Mouse (Mus musculus) liver, embryonic 16.5 days (tissue): Measurements from ENCODE around the gene Cd300ld3. TPM values are rescaled to one million over a fixed set of nuclear protein-coding genes. Genes with fewer than 3 reads are reported as not detected.

Source experiments
- ATAC-seq: fragments of 200-750 bp; cut with Nextera tagmentation; 2 replicates; pipeline ENCODE4 v1.8.0; 2017; ENCODE audit warnings: low read depth, mild to moderate bottlenecking, moderate number of reproducible peaks, moderate library complexity
- H3K27ac ChIP-seq: fragments of 300-500 bp; sonication (generic); 2 replicates; pipeline ENCODE4 v1.5.1; 2014; ENCODE audit warnings: mild to moderate bottlenecking, low read length
- H3K27me3 ChIP-seq: fragments of 300-500 bp; sonication (generic); 2 replicates; pipeline ENCODE4 v1.6.1; 2014; ENCODE audit warnings: low read depth, low read length, mixed read lengths; ENCODE audit not compliant: control insufficient read depth, insufficient read depth
- H3K36me3 ChIP-seq: fragments of 300-500 bp; sonication (generic); 2 replicates; pipeline ENCODE4 v1.6.1; 2014; ENCODE audit warnings: mild to moderate bottlenecking; ENCODE audit not compliant: control insufficient read depth, insufficient read depth
- H3K4me1 ChIP-seq: fragments of 300-500 bp; sonication (generic); 2 replicates; pipeline ENCODE4 v1.6.1; 2014; ENCODE audit warnings: low read depth, low read length, mixed read lengths; ENCODE audit not compliant: control insufficient read depth
- H3K4me2 ChIP-seq: fragments of 300-500 bp; sonication (generic); 2 replicates; pipeline ENCODE4 v1.6.1; 2014; ENCODE audit warnings: low read depth, low read length, mixed read lengths
- H3K4me3 ChIP-seq: fragments of 300-500 bp; sonication (generic); 2 replicates; pipeline ENCODE4 v1.5.1; 2014; ENCODE audit warnings: low read depth, mild to moderate bottlenecking, low read length
- H3K9ac ChIP-seq: fragments of 300-500 bp; sonication (generic); 2 replicates; pipeline ENCODE4 v1.6.1; 2014; ENCODE audit warnings: low read depth, low read length
- H3K9me3 ChIP-seq: fragments of 300-500 bp; sonication (generic); replicated peaks from 2 replicates; pipeline ENCODE4 v1.6.1; 2016; ENCODE audit warnings: low read length; ENCODE audit not compliant: control insufficient read depth
- WGBS: fragments of 180-500 bp; shearing (Covaris S2); extraction: QIAGEN DNeasy Blood & Tissue Kit; methylation state at CpG from one replicate; pipeline ENCODE4 v1.1.7; 2014; ENCODE audit not compliant: insufficient replicate concordance; 5-methylcytosine and 5-hydroxymethylcytosine counted together
- polyA plus RNA-seq: library from polyadenylated mRNA; unstranded; fragments of >200 nt; fragmentation: Nextera tagmentation; extraction: Ambion mirVana; gene quantifications from 2 replicates; pipeline ENCODE4 v1.2.1, GENCODE M21; 2015

Cd300ld3 gene
- polyA plus RNA-seq = not detected in 2 replicates

DNA sequence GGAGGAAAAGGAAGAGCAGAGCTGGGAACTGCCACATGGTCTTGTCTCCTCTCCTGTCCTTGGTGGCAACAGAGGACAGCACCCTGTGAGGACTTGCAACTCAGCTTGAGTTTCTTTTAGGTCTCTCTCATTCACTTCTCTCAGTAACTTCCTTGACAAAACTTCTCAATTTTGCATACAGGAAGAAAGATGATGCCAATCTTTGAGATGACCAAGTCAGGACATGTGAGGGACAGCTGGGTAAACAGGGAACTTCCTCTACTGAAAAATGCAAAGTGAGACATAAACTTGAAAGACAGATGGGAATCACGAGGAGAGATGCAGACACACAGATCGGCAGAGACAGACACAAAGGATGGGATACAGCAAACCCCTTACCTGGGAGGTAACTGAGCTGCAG is at the start of gene Cd300ld3:
Gene Cd300ld3, minus strand, starts transcription at position 151 of the 400 bp plus-strand sequence.
- Histone ChIP-seq H3K9me3 (no peaks in the 10 kb centered on the region), H3K9ac (no peak within 1 kb of the TSS), H3K36me3 (no peaks in the 10 kb centered on the region), H3K27ac (no peak within 1 kb of the TSS), H3K27me3 (no peaks in the 10 kb centered on the region), H3K4me3 (no peak within 1 kb of the TSS), H3K4me1 (no peaks in the 10 kb centered on the region), H3K4me2 (no peak within 1 kb of the TSS)
- 35% methylated on average over 2 of the region's 2 CpGs for WGBS
- ATAC-seq = no peak

DNA sequence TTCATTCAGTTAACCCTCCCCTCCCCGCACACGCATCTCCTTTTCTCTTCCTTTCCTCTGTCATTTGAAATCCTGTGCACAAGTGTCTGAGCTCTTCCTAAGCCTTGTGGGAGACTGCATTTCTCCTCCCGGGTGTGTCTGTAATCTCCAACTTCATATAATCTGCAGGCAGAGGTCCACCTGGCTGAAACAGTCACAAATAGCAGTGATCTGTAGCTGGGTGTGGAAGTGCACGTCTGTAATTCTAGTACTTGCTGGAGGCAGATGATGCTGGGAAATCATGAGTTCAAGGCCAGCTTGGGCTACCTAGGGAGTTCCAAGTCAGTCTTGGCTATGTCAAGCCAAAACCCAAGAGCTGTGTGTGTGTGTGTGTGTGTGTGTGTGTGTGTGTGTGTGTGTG is 43.9 kb upstream of the Cd300ld3 start:
- Histone ChIP-seq H3K27me3 (peaks cover 15% of the 10 kb centered on the region), H3K36me3 (no peaks in the 10 kb centered on the region), H3K4me1 (no peaks in the 10 kb centered on the region), H3K9me3 (peaks cover 2% of the 10 kb centered on the region; the same call in 1 of the 2 replicates), H3K9ac (no peak overlapping the region), H3K4me3 (no peak overlapping the region), H3K4me2 (no peak overlapping the region), H3K27ac (no peak overlapping the region)
- no peak for ATAC-seq
- 11% methylated on average over 4 of the region's 4 CpGs for WGBS

- WGBS = 3% methylated on average over 36 of the region's 36 CpGs
- H3K4me3 ChIP-seq = no peak within 1 kb of the TSS
- H3K4me2 ChIP-seq = no peak within 1 kb of the TSS
- no peak for ATAC-seq
- no peak within 1 kb of the TSS for H3K9ac ChIP-seq
- no peaks in the 10 kb centered on the region for H3K4me1 ChIP-seq
- peaks cover 15% of the 10 kb centered on the region for H3K27me3 ChIP-seq
- H3K27ac ChIP-seq = no peak within 1 kb of the TSS
- H3K9me3 ChIP-seq = peaks cover 2% of the 10 kb centered on the region; the same call in 1 of the 2 replicates
- no peaks in the 10 kb centered on the region for H3K36me3 ChIP-seq
Observed at GRCm38 (mm10) chr11:115091362-115091901, 43.2 kb upstream of the Cd300ld3 start, which contains the start of gene Rab37. Gene Rab37 (plus strand): TSS chr11:115091431.

- peaks cover 15% of the 10 kb centered on the region for H3K27me3 ChIP-seq
- H3K9me3 ChIP-seq = peaks cover 2% of the 10 kb centered on the region; the same call in 1 of the 2 replicates
- H3K9ac ChIP-seq = no peak overlapping the region
- ATAC-seq = no peak
- H3K36me3 ChIP-seq = no peaks in the 10 kb centered on the region
- H3K4me2 ChIP-seq = no peak overlapping the region
- WGBS = 63% methylated on average over 6 of the region's 6 CpGs
- no peak overlapping the region for H3K4me3 ChIP-seq
- no peak overlapping the region for H3K27ac ChIP-seq
- H3K4me1 ChIP-seq = no peaks in the 10 kb centered on the region
Observed at GRCm38 (mm10) chr11:115089853-115090252, 41.6 kb upstream of the Cd300ld3 start.

DNA sequence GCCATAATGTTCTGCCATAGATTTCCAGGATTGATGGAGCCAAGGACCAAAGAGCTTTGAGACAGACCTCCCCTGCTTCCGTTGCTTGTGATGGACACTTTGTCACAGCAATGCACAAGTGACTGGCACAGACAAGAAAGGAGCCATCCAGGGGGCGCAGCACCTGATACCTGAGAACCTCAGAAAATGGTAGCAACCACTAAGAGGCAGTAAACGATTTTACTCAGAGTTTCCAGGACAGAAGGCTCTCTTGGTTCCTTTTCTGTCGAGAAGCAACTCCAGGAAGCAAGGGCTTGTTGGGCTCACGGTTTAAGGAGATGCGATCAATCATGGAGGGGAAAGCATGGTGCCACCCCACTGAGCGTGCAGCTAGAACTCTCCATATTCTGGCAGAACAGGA is 38.0 kb upstream of the Cd300ld3 start:
- no peaks in the 10 kb centered on the region for H3K9me3 ChIP-seq
- H3K4me2 ChIP-seq = no peak overlapping the region
- H3K9ac ChIP-seq = no peak overlapping the region
- H3K4me1 ChIP-seq = no peaks in the 10 kb centered on the region
- no peaks in the 10 kb centered on the region for H3K36me3 ChIP-seq
- WGBS = 38% methylated on average over 7 of the region's 7 CpGs
- peaks cover 5% of the 10 kb centered on the region for H3K27me3 ChIP-seq
- H3K27ac ChIP-seq = no peak overlapping the region
- no peak overlapping the region for H3K4me3 ChIP-seq
- no peak for ATAC-seq

DNA sequence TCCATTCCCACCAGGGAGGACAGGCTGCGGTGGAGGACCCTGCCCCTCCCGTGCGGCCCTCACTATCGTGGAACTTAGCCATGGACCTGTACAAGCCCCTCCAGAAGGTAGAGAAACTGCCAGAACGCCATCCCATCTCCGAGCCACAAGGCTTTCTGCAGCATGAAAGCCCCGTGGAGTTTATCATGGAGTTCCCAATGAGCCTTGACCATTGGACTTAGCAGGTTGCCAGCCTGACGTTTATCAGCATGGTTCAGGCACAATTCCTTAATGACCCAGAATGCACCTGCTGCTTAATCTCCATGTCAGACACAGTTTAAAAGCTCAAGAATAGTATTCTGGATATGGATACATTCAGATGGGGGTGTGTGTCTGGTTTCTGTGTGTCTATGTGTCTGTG is 36.9 kb upstream of the Cd300ld3 start:
- Histone ChIP-seq H3K4me2 (no peak overlapping the region), H3K9me3 (no peaks in the 10 kb centered on the region), H3K9ac (no peak overlapping the region), H3K4me1 (no peaks in the 10 kb centered on the region), H3K36me3 (no peaks in the 10 kb centered on the region), H3K4me3 (no peak overlapping the region), H3K27ac (no peak overlapping the region), H3K27me3 (no peaks in the 10 kb centered on the region; the same call in 1 of the 2 replicates)
- no peak for ATAC-seq
- WGBS = 57% methylated on average over 8 of the region's 8 CpGs

DNA sequence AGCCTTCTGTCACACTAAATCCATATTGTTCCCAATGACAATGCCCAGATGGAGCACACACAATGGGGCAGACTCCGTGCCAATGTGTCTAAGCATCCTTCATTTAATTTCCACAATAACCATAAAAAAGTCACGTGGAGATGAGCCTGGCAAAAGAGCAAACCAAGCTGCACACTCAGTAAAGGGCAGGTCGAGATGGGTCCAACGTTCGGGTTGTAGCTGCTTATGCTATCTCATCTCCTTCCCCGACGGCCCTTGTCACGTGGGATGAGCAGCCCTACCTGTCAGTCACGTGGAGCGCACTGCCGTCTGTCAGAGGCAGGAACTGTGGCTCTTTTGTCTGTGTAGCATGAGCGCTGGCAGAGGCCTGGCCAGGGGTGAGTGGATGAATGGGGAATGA is 36.4 kb upstream of the Cd300ld3 start:
- Histone ChIP-seq H3K4me1 (no peaks in the 10 kb centered on the region), H3K9me3 (no peaks in the 10 kb centered on the region), H3K27me3 (no peaks in the 10 kb centered on the region; the same call in 1 of the 2 replicates), H3K36me3 (no peaks in the 10 kb centered on the region), H3K4me2 (no peak overlapping the region), H3K27ac (no peak overlapping the region), H3K4me3 (no peak overlapping the region), H3K9ac (no peak overlapping the region)
- WGBS = 33% methylated on average over 12 of the region's 12 CpGs
- no peak for ATAC-seq

DNA sequence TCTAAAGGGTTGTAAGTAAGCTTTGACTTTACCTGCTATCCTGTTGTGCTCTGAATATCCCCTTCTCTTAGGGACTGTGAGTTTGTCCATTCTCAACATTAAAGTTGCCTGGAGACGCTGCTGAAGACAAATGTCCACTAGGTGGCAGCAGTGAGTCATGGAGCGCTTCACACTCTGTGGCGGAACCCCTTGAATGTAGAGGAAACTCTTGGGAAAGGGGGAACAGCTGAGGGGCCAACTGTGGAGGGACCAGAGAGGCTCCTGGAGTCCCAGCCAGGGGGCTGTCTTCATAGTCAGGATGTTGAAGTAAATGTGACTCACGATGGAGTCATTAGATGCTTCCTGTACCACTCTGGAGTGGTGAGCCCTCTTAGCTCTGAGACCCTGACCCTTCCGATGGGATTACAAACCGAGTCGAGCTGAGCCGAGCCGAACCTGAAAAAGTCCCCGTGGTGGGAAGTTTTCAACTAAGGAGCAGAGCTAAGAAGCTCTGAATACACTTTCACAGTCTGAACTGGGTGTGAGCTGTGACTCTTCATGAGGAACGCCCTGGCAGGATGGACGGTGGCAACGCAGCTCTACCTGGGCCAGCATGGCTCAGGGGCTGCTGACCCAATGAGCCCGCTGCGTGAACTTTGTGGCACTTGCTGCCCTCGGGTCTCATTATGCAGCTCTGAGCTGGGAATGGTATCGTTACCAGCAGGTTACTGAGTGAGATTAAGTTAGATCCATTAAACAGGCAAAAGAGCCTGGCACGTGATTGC is 35.3 kb upstream of the Cd300ld3 start:
- no peak overlapping the region for H3K4me3 ChIP-seq
- no peak overlapping the region for H3K4me2 ChIP-seq
- no peaks in the 10 kb centered on the region for H3K4me1 ChIP-seq
- WGBS = 28% methylated on average over 18 of the region's 18 CpGs
- H3K27me3 ChIP-seq = no peaks in the 10 kb centered on the region; the same call in 1 of the 2 replicates
- no peak overlapping the region for H3K9ac ChIP-seq
- no peak overlapping the region for H3K27ac ChIP-seq
- ATAC-seq = no peak
- no peaks in the 10 kb centered on the region for H3K9me3 ChIP-seq
- no peaks in the 10 kb centered on the region for H3K36me3 ChIP-seq

- no peaks in the 10 kb centered on the region for H3K36me3 ChIP-seq
- ATAC-seq = no peak
- H3K9me3 ChIP-seq = no peaks in the 10 kb centered on the region
- no peak overlapping the region for H3K4me3 ChIP-seq
- no peak overlapping the region for H3K4me2 ChIP-seq
- WGBS = 56% methylated on average over 6 of the region's 6 CpGs
- no peak overlapping the region for H3K9ac ChIP-seq
- H3K27ac ChIP-seq = no peak overlapping the region
- H3K4me1 ChIP-seq = no peaks in the 10 kb centered on the region
- no peaks in the 10 kb centered on the region; the same call in 1 of the 2 replicates for H3K27me3 ChIP-seq
Observed at GRCm38 (mm10) chr11:115082196-115082595, 34.0 kb upstream of the Cd300ld3 start.
